Mouse (Mus musculus) liver, embryonic 11.5 days (tissue): ENCODE results near the gene Zcchc3. TPM values are rescaled to one million over a fixed set of nuclear protein-coding genes. Genes with fewer than 3 reads are reported as not detected.
"Not testable (repeated sequence)": the region's sequence is repeated elsewhere in the genome, so short reads cannot be mapped to it uniquely, and the experiment has no call there.

Experiments
- ATAC-seq: fragments of 200-750 bp; cut with Nextera tagmentation; replicated peaks from 2 replicates; pipeline ENCODE4 v1.8.0; 2017; ENCODE audit warnings: moderate number of reproducible peaks, mild to moderate bottlenecking, moderate TSS enrichment, moderate library complexity; ENCODE audit not compliant: low FRiP score
- DNase-seq: peaks from one replicate; pipeline ENCODE4 v3.0.0-alpha.2; 2017; ENCODE audit warnings: low spot score
- H3K27ac ChIP-seq: fragments of 300-500 bp; sonication (generic); 2 replicates; pipeline ENCODE4 v1.5.1; 2014; ENCODE audit warnings: mild to moderate bottlenecking, low read depth, low read length, control low read depth
- H3K27me3 ChIP-seq: fragments of 300-500 bp; sonication (generic); replicated peaks from 2 replicates; pipeline ENCODE4 v1.6.1; 2014; ENCODE audit warnings: low read length, mixed read lengths; ENCODE audit not compliant: control insufficient read depth, insufficient read depth
- H3K36me3 ChIP-seq: fragments of 300-500 bp; sonication (generic); 2 replicates; pipeline ENCODE4 v1.6.1; 2014; ENCODE audit warnings: mild to moderate bottlenecking, low read length, moderate library complexity, mixed read lengths; ENCODE audit not compliant: control insufficient read depth, insufficient read depth
- H3K4me1 ChIP-seq: fragments of 300-500 bp; sonication (generic); replicated peaks from 2 replicates; pipeline ENCODE4 v1.6.1; 2014; ENCODE audit warnings: low read length, mixed read lengths; ENCODE audit not compliant: control insufficient read depth, insufficient read depth
- H3K4me2 ChIP-seq: fragments of 300-500 bp; sonication (generic); 2 replicates; pipeline ENCODE4 v1.6.1; 2014; ENCODE audit warnings: mild to moderate bottlenecking, control low read depth, moderate library complexity
- H3K4me3 ChIP-seq: fragments of 300-500 bp; sonication (generic); 2 replicates; pipeline ENCODE4 v1.5.1; 2014; ENCODE audit warnings: low read depth, low read length, control low read depth
- H3K9ac ChIP-seq: fragments of 300-500 bp; sonication (generic); 2 replicates; pipeline ENCODE4 v1.6.1; 2014; ENCODE audit warnings: low read depth, low read length, control low read depth
- H3K9me3 ChIP-seq: fragments of 300-500 bp; sonication (generic); 2 replicates; pipeline ENCODE4 v1.6.1; 2016; ENCODE audit warnings: low read length, inconsistent platforms, mixed read lengths; ENCODE audit not compliant: control insufficient read depth
- WGBS: fragments of 180-500 bp; shearing (Covaris S2); extraction: QIAGEN DNeasy Blood & Tissue Kit; methylation state at CpG from one replicate; pipeline ENCODE4 v1.1.7; 2014; 5-methylcytosine and 5-hydroxymethylcytosine counted together
- polyA plus RNA-seq: library from polyadenylated mRNA; unstranded; fragments of >200 nt; fragmentation: Nextera tagmentation; extraction: Ambion mirVana; gene quantifications from 2 replicates; pipeline ENCODE4 v1.2.1, GENCODE M21; 2014

Zcchc3 gene
- polyA plus RNA-seq, 1 experiment from 2014 or later = 41.6 TPM

DNA sequence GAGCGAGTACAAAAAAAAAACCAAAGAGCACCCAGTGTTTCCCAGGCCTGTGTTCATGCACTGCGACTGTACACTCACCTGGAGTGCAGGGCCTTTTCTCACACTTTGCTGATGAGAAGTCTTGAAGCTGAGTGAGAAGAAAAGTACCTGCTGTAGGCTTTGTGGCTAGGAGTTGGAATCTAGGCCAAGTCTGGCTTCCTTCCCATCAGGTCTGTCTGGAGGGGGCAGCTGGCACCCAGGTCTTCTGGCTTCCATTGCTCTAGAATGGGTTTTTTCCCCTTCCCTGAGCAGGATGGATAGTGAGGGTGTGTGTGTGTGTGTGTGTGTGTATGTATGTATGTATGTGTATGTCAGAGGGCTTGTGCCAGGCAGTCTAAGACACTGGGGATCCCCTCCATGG is 25.0 kb upstream of the Zcchc3 start:
- Histone ChIP-seq H3K4me2 (no peak overlapping the region), H3K4me3 (no peak overlapping the region), H3K9ac (no peak overlapping the region), H3K36me3 (no peaks in the 10 kb centered on the region), H3K9me3 (no peaks in the 10 kb centered on the region), H3K27me3 (no peaks in the 10 kb centered on the region; the same call in 1 of the 2 replicates), H3K4me1 (peaks cover 11% of the 10 kb centered on the region), H3K27ac (no peak overlapping the region)
- DNase-seq (no peak), ATAC-seq (no peak)
- WGBS = 97% methylated on average over 2 of the region's 2 CpGs

DNA sequence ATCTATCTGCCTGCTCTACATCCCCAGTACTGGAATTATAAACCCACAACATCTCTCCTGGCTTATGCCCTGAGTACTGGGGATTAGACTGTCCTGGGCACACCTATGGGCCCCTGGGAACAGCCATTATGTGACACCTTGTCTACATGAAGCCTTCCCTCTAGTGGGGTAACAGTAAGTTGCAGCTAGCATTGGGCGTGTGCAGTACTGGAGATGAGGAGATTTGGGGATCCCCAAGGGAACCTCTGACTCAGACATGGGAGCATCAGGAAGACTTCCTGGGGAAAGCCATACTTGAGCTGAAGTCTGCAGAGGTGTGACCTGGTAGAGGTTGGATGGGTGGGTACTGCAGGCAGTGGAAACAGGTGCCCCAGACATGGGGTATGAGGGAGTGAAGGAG is 24.1 kb upstream of the Zcchc3 start:
- H3K4me3 ChIP-seq = no peak overlapping the region
- no peak for ATAC-seq
- H3K36me3 ChIP-seq = no peaks in the 10 kb centered on the region
- no peak for DNase-seq
- H3K9me3 ChIP-seq = no peaks in the 10 kb centered on the region
- H3K4me1 ChIP-seq = peaks cover 11% of the 10 kb centered on the region
- WGBS = 90% methylated on average over 1 of the region's 1 CpGs
- no peak overlapping the region for H3K4me2 ChIP-seq
- H3K27ac ChIP-seq = no peak overlapping the region
- H3K9ac ChIP-seq = no peak overlapping the region
- no peaks in the 10 kb centered on the region; the same call in 1 of the 2 replicates for H3K27me3 ChIP-seq

DNA sequence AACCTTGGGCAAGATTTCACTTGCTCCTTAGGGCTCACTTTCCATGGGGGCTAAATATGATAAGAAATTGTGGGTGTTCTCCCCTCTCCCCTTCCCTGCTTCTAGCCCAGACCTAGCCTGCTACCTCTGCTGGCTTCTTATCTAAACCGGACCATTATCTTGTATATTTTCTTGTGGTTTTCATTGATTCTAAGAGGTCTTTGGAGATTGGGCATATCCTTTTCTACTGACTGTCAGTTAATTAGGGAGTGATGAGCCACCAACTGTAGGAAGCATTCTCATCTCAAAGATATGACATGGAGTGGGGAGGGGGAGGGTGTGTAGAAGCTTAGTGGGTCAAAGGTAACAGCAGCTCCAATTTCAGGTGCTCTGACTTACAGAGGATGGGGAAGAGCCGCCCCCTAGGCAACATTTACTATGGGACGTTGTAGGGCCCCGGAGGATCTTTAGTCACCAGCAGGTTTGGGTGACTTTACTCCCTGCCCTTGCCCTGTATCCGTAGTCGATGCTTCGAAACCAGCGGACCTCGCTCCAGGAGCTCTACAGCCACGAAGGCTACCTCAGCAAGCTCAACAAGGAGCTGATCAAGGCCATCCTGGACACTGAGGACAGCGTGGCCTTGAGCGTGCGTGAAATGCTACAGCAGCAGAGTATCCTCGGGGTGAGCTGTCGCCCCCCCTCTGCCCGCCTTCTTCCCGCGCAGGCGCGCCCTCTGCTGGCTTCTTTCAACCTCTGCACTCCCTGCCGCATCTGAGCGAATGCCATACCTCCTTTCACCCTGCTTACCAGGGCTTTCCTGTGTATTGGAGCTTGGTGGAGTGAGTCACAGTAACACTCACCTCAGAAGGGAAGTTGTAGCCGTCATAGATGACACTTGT is 22.4 kb upstream of the Zcchc3 start:
- Histone ChIP-seq H3K27me3 (no peaks in the 10 kb centered on the region; the same call in 1 of the 2 replicates), H3K4me3 (peak overlapping the region; percentile 44), H3K4me1 (peaks cover 14% of the 10 kb centered on the region), H3K9me3 (no peaks in the 10 kb centered on the region), H3K4me2 (peak overlapping the region; percentile 83), H3K9ac (0 out of 2 replicates have a peak overlapping the region, but pooled peaks have one; percentile 46), H3K27ac (no peak overlapping the region), H3K36me3 (no peaks in the 10 kb centered on the region)
- DNase-seq = peak; percentile 76
- peak; percentile 74 for ATAC-seq
- WGBS = 3% methylated on average over 23 of the region's 23 CpGs

DNA sequence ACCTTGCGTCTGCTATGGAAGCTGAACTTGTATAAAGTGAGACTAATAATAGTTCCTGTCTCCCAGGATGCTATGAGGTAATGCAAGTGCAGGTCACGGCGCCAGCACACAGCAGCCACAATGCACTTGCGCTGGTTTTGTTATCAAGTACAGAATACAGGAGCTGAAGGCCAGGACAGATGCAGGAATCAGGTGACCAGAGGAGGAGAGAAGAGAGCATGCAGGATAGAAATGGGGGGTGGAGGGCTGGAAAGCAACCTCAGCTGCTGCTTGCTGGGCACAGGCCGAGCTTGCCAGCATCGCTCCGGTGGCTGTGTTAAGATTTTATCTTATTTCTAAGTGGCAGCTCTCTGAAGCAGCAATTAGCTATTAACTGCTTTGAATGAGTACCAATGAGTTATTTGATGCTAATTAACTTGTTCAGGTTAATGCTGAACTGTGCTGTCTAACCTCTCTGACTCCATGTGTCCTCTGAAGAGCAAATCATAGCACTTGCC is 21.6 kb upstream of the Zcchc3 start:
- DNase-seq (no peak), ATAC-seq (no peak)
- Histone ChIP-seq H3K4me3 (no peak overlapping the region), H3K36me3 (no peaks in the 10 kb centered on the region), H3K27ac (no peak overlapping the region), H3K4me1 (peaks cover 14% of the 10 kb centered on the region), H3K27me3 (no peaks in the 10 kb centered on the region; the same call in 1 of the 2 replicates), H3K9ac (no peak overlapping the region), H3K9me3 (no peaks in the 10 kb centered on the region), H3K4me2 (no peak overlapping the region)
- whole genome bisulfite sequencing = 57% methylated on average over 7 of the region's 7 CpGs

DNA sequence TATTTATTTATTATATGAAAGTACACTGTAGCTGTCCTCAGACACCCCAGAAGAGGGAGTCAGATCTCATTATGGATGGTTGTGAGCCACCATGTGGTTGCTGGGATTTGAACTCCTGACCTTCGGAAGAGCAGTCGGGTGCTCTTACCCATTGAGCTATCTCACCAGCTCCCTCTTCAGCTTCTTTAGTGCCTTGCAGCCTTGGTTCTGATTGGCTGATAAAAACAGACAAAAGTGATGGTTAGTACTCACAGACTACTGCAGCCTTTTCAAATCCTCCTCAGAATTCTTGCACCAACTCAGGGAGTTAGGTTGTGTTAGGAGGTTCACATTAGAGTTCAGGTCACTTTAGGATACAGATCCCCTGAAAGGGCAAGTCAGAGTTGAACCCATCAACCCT is 13.7 kb upstream of the Zcchc3 start:
- not testable (repeated sequence) for ATAC-seq, H3K27ac ChIP-seq, H3K9me3 ChIP-seq, H3K4me2 ChIP-seq, H3K9ac ChIP-seq, H3K36me3 ChIP-seq, DNase-seq, H3K4me1 ChIP-seq, H3K27me3 ChIP-seq, H3K4me3 ChIP-seq
- WGBS = 79% methylated on average over 2 of the region's 2 CpGs

DNA sequence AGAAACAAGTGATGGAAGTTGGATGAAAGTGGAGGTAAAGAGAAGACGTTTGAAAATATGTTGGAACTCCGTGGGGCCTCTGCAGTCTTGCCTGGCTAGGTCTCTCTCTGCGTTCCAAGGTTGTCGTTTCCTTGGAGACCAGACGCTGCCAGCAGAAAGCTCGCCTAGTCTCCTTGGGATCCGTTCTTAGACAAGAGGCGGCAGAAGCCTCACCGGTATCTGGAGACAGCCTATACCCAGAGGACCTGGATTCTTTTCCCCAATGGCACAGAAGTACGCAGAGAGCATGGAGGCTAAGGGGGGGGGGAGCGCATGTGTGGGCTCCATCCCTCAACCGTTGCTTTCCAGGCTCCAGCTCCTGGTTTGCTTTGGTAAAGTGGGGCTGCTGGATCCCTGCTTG is 12.7 kb upstream of the Zcchc3 start:
- H3K27me3 ChIP-seq = no peaks in the 10 kb centered on the region; the same call in 1 of the 2 replicates
- WGBS = 27% methylated on average over 12 of the region's 12 CpGs
- no peak overlapping the region for H3K9ac ChIP-seq
- DNase-seq (no peak), ATAC-seq (no peak)
- no peak overlapping the region for H3K27ac ChIP-seq
- H3K36me3 ChIP-seq = no peaks in the 10 kb centered on the region
- H3K4me3 ChIP-seq = no peak overlapping the region
- no peaks in the 10 kb centered on the region for H3K4me1 ChIP-seq
- peak overlapping the region; percentile 23 for H3K4me2 ChIP-seq
- H3K9me3 ChIP-seq = no peaks in the 10 kb centered on the region

DNA sequence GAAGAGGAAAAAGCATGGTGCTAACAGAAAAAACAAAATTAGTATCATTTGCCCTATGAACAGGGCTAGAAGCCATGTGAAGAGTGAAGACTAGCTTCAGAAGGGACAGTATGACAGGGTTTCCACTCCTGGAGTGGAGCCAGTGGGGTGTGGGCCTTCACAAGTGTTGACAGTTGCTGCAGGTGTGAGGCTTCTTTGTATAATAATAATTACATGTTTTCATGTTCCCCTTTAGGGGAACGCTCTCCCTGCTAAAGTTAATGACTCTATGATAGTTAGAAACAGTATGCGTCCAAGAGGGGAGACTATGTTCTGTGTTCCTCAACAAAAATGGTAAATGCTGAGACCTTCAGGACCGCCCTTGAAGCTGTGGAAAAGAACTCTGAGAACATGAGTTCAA is 959 bp upstream of the Zcchc3 start:
- no peak for DNase-seq
- H3K4me2 ChIP-seq = peak overlapping the region; percentile 92; the same call in 1 of the 2 replicates
- H3K36me3 ChIP-seq = peaks cover 4% of the 10 kb centered on the region; the same call in 1 of the 2 replicates
- H3K9me3 ChIP-seq = peaks cover 6% of the 10 kb centered on the region; the same call in 1 of the 2 replicates
- ATAC-seq = no peak
- H3K4me3 ChIP-seq = peak overlapping the region; percentile 86; the same call in 1 of the 2 replicates
- H3K27me3 ChIP-seq = no peaks in the 10 kb centered on the region
- 96% methylated on average over 3 of the region's 3 CpGs for WGBS
- H3K9ac ChIP-seq = no peak overlapping the region
- H3K27ac ChIP-seq = peak overlapping the region; percentile 96; the same call in 1 of the 2 replicates
- peaks cover 19% of the 10 kb centered on the region for H3K4me1 ChIP-seq

DNA sequence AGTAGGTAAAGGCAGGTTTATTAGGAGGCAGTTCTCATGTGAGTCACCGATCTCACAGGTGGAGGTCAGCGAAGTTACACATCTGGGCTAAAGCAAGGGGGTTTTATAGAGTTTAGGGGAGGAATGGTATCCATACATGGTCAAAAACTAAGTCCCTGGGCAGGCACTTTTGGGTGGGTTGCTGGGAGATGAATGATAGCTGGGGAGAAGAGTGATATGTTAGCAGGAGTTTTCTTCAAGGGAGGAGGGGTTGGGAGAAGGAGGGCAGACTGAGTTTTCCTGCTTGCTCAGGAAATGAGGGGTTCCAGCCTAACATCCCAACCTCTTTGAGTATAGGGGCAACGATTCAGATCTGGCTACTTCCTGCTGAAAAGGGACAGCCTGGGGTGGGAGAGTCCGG is 460 bp upstream of the Zcchc3 start, which contains the start of gene 6820408C15Rik:
TSS of gene 6820408C15Rik (plus strand) at position 301 of the 400 bp plus-strand sequence.
- DNase-seq (no peak), ATAC-seq (0 out of 2 replicates have a peak, but pooled peaks have one; percentile 0)
- Histone ChIP-seq H3K4me1 (peaks cover 24% of the 10 kb centered on the region), H3K36me3 (peaks cover 4% of the 10 kb centered on the region; the same call in 1 of the 2 replicates), H3K27me3 (no peaks in the 10 kb centered on the region), H3K4me3 (peak within 1 kb of the TSS; percentile 86), H3K27ac (peak within 1 kb of the TSS; percentile 96), H3K4me2 (peak within 1 kb of the TSS; percentile 92), H3K9me3 (peaks cover 6% of the 10 kb centered on the region; the same call in 1 of the 2 replicates), H3K9ac (peak within 1 kb of the TSS; percentile 99)
- 28% methylated on average over 4 of the region's 4 CpGs for WGBS
